Mouse (Mus musculus) heart, embryonic 11.5 days (tissue): ENCODE data around the gene C1ra. TPM values are rescaled to one million over a fixed set of nuclear protein-coding genes. Genes with fewer than 3 reads are reported as not detected.

Experiments used
- polyA plus RNA-seq: library from polyadenylated mRNA; unstranded; fragments of >200 nt; fragmentation: Nextera tagmentation; extraction: Ambion mirVana; gene quantifications from 2 replicates; pipeline ENCODE4 v1.2.1, GENCODE M21; 2014

The C1ra gene
- polyA plus RNA-seq, 1 experiment from 2014 or later, result 0.09 TPM

Other genes with a start within 250 kb of the C1ra start
- not detected in 2 replicates for gene Cd163, start 207.7 kb upstream of the C1ra start, polyA plus RNA-seq
- gene Pex5, start 97.3 kb upstream of the C1ra start, polyA plus RNA-seq, result 17.8 and 22.1 TPM in 2 replicates
- 1.6 and 1.8 TPM in 2 replicates for gene Clstn3, start 47.6 kb upstream of the C1ra start, polyA plus RNA-seq
- 0.16 and 0.35 TPM in 2 replicates for gene C1rl, start 19.3 kb upstream of the C1ra start, polyA plus RNA-seq
- gene C1s1, start 30.0 kb downstream of the C1ra start, polyA plus RNA-seq, result 0.26 TPM in 1 of 2 replicates, not detected in the other
- gene C1rb, start 57.9 kb downstream of the C1ra start, polyA plus RNA-seq, result not detected in 2 replicates
- not detected in 2 replicates for gene C1s2, start 123.7 kb downstream of the C1ra start, polyA plus RNA-seq
- gene Lpcat3, start 150.6 kb downstream of the C1ra start, polyA plus RNA-seq, result 35.5 and 41.1 TPM in 2 replicates
- gene Emg1, start 199.8 kb downstream of the C1ra start, polyA plus RNA-seq, result 139 and 148 TPM in 2 replicates
- gene Phb2, start 199.9 kb downstream of the C1ra start, polyA plus RNA-seq, result 335 and 336 TPM in 2 replicates
- gene Ptpn6, start 226.3 kb downstream of the C1ra start, polyA plus RNA-seq, result 4.8 and 6.9 TPM in 2 replicates
- 352 and 380 TPM in 2 replicates for gene Grcc10, start 229.0 kb downstream of the C1ra start, polyA plus RNA-seq
- gene Gm45234, start 243.6 kb downstream of the C1ra start, polyA plus RNA-seq, result not detected in 2 replicates
- gene Atn1, start 244.1 kb downstream of the C1ra start, polyA plus RNA-seq, result 7.4 and 9.5 TPM in 2 replicates